Mouse (Mus musculus) cortical plate, adult 2 months (tissue): ENCODE results near the gene Edil3. TPM values are rescaled to one million over a fixed set of nuclear protein-coding genes. Genes with fewer than 3 reads are reported as not detected.

Source experiments
- H3K27ac ChIP-seq: fragments of 200-500 bp; 2 replicates; pipeline ENCODE4 v1.5.1; 2012; ENCODE audit warnings: low read length, control low read depth, inconsistent platforms; ENCODE audit not compliant: insufficient read depth
- H3K4me1 ChIP-seq: fragments of 200-500 bp; 2 replicates; pipeline ENCODE4 v1.6.1; 2011; ENCODE audit warnings: low read length; ENCODE audit not compliant: control insufficient read depth, insufficient read depth
- H3K4me3 ChIP-seq: fragments of 200-500 bp; 2 replicates; pipeline ENCODE4 v1.5.1; 2011; ENCODE audit warnings: mild to moderate bottlenecking, low read length, control low read depth; ENCODE audit not compliant: insufficient read depth
- CTCF ChIP-seq: fragments of 200-500 bp; IDR thresholded peaks from 2 replicates; pipeline ENCODE4 v1.5.1; 2011; ENCODE audit warnings: mild to moderate bottlenecking, control low read depth, low read length; ENCODE audit not compliant: insufficient read depth; ENCODE audit errors: extremely low read depth
- POLR2A ChIP-seq: fragments of 200-500 bp; IDR thresholded peaks from 2 replicates; pipeline ENCODE4 v1.6.1; 2011; ENCODE audit warnings: mild to moderate bottlenecking, low read length, control low read depth; ENCODE audit not compliant: insufficient read depth; ENCODE audit errors: extremely low read depth
- polyA plus RNA-seq: library from polyadenylated mRNA; depleted of rRNA; stranded (reverse); fragments of >200 nt; gene quantifications from 2 replicates; pipeline ENCODE4 v1.2.3, GENCODE M21; 2012

Gene Edil3
- polyA plus RNA-seq, 1 experiment = 62.2 TPM

GRCm38 (mm10) chr13:89339055-89339454 is 517.8 kb downstream of the Edil3 start:
- no peak overlapping the region for H3K4me3 ChIP-seq
- TF ChIP-seq POLR2A (no peak), CTCF (no peak)
- H3K27ac ChIP-seq = no peak overlapping the region
- no peaks in the 10 kb centered on the region for H3K4me1 ChIP-seq

- H3K27ac ChIP-seq = no peak overlapping the region
- no peak overlapping the region for H3K4me3 ChIP-seq
- no peaks in the 10 kb centered on the region for H3K4me1 ChIP-seq
- TF ChIP-seq POLR2A (no peak), CTCF (no peak)
Measured at GRCm38 (mm10) chr13:89339776-89340175, 518.5 kb downstream of the Edil3 start.

DNA sequence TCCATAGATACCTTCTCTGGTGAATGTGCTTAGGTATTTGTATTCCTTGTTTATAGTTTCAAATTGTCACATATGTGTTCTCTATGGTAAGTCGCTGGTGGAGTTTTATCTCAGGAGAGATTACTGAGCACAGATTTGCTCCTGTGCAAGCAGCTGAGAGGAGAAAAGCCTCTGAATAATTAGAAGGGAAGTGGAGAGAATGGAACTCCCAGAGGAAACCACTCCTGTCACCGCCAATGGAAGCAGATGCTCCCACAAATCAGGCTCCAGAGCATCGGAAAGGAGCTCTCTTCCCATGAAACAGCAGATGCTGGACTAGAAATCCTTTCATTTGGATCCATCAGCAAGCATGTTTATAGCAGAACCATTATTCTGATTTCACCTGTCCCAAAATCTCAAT is 534.0 kb downstream of the Edil3 start:
- no peaks in the 10 kb centered on the region for H3K4me1 ChIP-seq
- TF ChIP-seq POLR2A (no peak), CTCF (no peak)
- no peak overlapping the region for H3K4me3 ChIP-seq

DNA sequence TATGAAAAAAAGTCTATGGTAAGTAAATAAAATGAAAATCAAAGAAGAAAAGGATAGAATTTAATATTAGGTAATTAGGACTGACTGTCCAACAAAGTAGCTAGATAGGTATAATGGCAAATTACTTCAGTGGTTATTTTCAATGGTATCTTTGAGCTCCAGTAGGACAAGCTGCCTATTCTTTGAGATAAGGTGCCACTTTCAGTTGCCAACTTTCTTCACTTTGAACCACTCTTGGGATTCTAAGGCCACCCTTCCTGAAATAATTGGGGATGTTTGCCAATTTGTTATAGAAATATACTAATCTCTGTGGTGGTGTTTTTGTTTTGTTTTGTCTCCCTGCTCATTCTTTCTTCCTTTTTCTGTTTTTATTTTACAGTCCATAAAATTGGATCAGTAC is 537.1 kb downstream of the Edil3 start:
- Histone ChIP-seq H3K27ac (no peak overlapping the region), H3K4me1 (no peaks in the 10 kb centered on the region), H3K4me3 (no peak overlapping the region)
- no peak for TF ChIP-seq CTCF
- TF ChIP-seq POLR2A = no peak

More for the DNA sequence above, 534.0 kb downstream of the Edil3 start:
- no peak overlapping the region for H3K27ac ChIP-seq

- Histone ChIP-seq H3K27ac (no peak overlapping the region), H3K4me3 (no peak overlapping the region), H3K4me1 (no peaks in the 10 kb centered on the region)
- TF ChIP-seq POLR2A (no peak), CTCF (no peak)
Measured at GRCm38 (mm10) chr13:89362274-89362673, 541.0 kb downstream of the Edil3 start.

DNA sequence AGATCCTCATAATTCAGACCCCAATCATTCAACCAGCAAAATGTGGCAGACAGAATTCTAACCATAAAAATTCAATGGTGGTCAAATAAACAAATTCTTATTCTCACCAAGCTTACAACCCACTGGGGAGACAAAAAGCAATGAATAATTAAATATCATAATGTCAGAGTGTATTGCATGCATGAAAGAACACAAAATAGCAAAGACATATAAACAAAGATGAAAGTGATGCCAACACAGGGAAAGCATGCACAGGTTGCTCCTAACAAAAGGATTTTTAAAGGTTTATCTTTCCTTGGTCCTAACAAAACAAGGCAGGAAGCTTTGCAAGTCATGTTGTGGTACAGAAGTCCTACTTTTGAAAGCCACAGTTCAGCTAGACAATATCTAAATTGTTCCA is 550.0 kb downstream of the Edil3 start:
- TF ChIP-seq CTCF = no peak
- TF ChIP-seq POLR2A = no peak
- H3K27ac ChIP-seq = no peak overlapping the region
- no peak overlapping the region for H3K4me3 ChIP-seq
- H3K4me1 ChIP-seq = no peaks in the 10 kb centered on the region

GRCm38 (mm10) chr13:89371656-89372240 is 550.5 kb downstream of the Edil3 start:
- no peak for TF ChIP-seq CTCF
- TF ChIP-seq POLR2A = no peak
- Histone ChIP-seq H3K4me1 (no peaks in the 10 kb centered on the region), H3K4me3 (no peak overlapping the region), H3K27ac (no peak overlapping the region)
